Mouse (Mus musculus) forebrain, embryonic 14.5 days (tissue): ENCODE data around the gene BC048562. TPM values are rescaled to one million over a fixed set of nuclear protein-coding genes. Genes with fewer than 3 reads are reported as not detected.

Experiments used
- ATAC-seq: fragments of 200-750 bp; cut with Nextera tagmentation; 2 replicates; pipeline ENCODE4 v1.8.0; 2017; ENCODE audit warnings: mild to moderate bottlenecking, moderate library complexity
- DNase-seq: peaks from one replicate; pipeline ENCODE4 v3.0.0-alpha.2; 2015; ENCODE audit warnings: low spot score
- H3K27ac ChIP-seq: fragments of 300-500 bp; sonication (generic); 2 replicates; pipeline ENCODE4 v1.5.1; 2014; ENCODE audit warnings: low read depth, mild to moderate bottlenecking, control low read depth, low read length, moderate library complexity
- H3K27me3 ChIP-seq: fragments of 300-500 bp; sonication (generic); replicated peaks from 2 replicates; pipeline ENCODE4 v1.6.1; 2014; ENCODE audit warnings: low read length, control low read depth, mixed read lengths; ENCODE audit not compliant: control insufficient read depth, insufficient read depth
- H3K36me3 ChIP-seq: fragments of 300-500 bp; sonication (generic); 2 replicates; pipeline ENCODE4 v1.6.1; 2014; ENCODE audit warnings: low read length, control low read depth; ENCODE audit not compliant: control insufficient read depth, insufficient read depth
- H3K4me1 ChIP-seq: fragments of 300-500 bp; sonication (generic); 2 replicates; pipeline ENCODE4 v1.6.1; 2014; ENCODE audit warnings: antibody characterized with exemption, low read length, control low read depth; ENCODE audit not compliant: control insufficient read depth, insufficient read depth
- H3K4me2 ChIP-seq: fragments of 300-500 bp; sonication (generic); 2 replicates; pipeline ENCODE4 v1.6.1; 2014; ENCODE audit warnings: mild to moderate bottlenecking, control low read depth, low read length
- H3K4me3 ChIP-seq: fragments of 300-500 bp; sonication (generic); 2 replicates; pipeline ENCODE4 v1.5.1; 2014; ENCODE audit warnings: low read depth, low read length, control low read depth
- H3K9ac ChIP-seq: fragments of 300-500 bp; sonication (generic); 2 replicates; pipeline ENCODE4 v1.6.1; 2014; ENCODE audit warnings: mild to moderate bottlenecking, low read length, control low read depth, moderate library complexity
- H3K9me3 ChIP-seq: fragments of 300-500 bp; sonication (generic); replicated peaks from 2 replicates; pipeline ENCODE4 v1.6.1; 2016; ENCODE audit warnings: low read length, control low read depth, mixed read lengths; ENCODE audit not compliant: control insufficient read depth
- WGBS: fragments of 180-500 bp; shearing (Covaris S2); extraction: QIAGEN DNeasy Blood & Tissue Kit; methylation state at CpG from one replicate; pipeline ENCODE4 v1.1.7; 2014; 5-methylcytosine and 5-hydroxymethylcytosine counted together
- polyA plus RNA-seq: library from polyadenylated mRNA; unstranded; fragments of >200 nt; fragmentation: Nextera tagmentation; extraction: Ambion mirVana; gene quantifications from 2 replicates; pipeline ENCODE4 v1.2.1, GENCODE M21; 2014

Gene BC048562
- polyA plus RNA-seq, 1 experiment from 2014 or later: not detected

- 73% methylated on average over 4 of the region's 4 CpGs for WGBS
- Histone ChIP-seq H3K4me1 (peaks cover 29% of the 10 kb centered on the region), H3K27ac (no peak overlapping the region)
These were observed 17.2 kb downstream of the BC048562 start for GRCm38 (mm10) chr9:108453458-108453857.

GRCm38 (mm10) chr9:108454429-108454828 is 18.1 kb downstream of the BC048562 start:
- Histone ChIP-seq H3K4me1 (peaks cover 26% of the 10 kb centered on the region), H3K4me2 (no peak overlapping the region), H3K27me3 (no peaks in the 10 kb centered on the region), H3K9me3 (no peaks in the 10 kb centered on the region), H3K4me3 (no peak overlapping the region), H3K36me3 (no peaks in the 10 kb centered on the region), H3K27ac (no peak overlapping the region), H3K9ac (no peak overlapping the region)
- 88% methylated on average over 6 of the region's 6 CpGs for WGBS
- ATAC-seq: no peak
- no peak for DNase-seq

More at GRCm38 (mm10) chr9:108453458-108453857, 17.2 kb downstream of the BC048562 start:
- Histone ChIP-seq H3K9ac (peak overlapping the region; percentile 70), H3K27me3 (no peaks in the 10 kb centered on the region), H3K36me3 (peaks cover 8% of the 10 kb centered on the region), H3K4me3 (no peak overlapping the region), H3K9me3 (no peaks in the 10 kb centered on the region), H3K4me2 (peak overlapping the region; percentile 61)
- DNase-seq (no peak), ATAC-seq (no peak)

- H3K4me1 ChIP-seq: peaks cover 11% of the 10 kb centered on the region
- no peak overlapping the region for H3K4me3 ChIP-seq
- no peak overlapping the region for H3K27ac ChIP-seq
- H3K9me3 ChIP-seq: no peaks in the 10 kb centered on the region
- no peak overlapping the region for H3K4me2 ChIP-seq
- no peak overlapping the region for H3K9ac ChIP-seq
- no peaks in the 10 kb centered on the region for H3K27me3 ChIP-seq
- no peaks in the 10 kb centered on the region for H3K36me3 ChIP-seq
- ATAC-seq (no peak), DNase-seq (no peak)
- WGBS: 81% methylated on average over 12 of the region's 12 CpGs
These were observed 19.7 kb downstream of the BC048562 start for GRCm38 (mm10) chr9:108455747-108456571.

GRCm38 (mm10) chr9:108456953-108457352 is 20.7 kb downstream of the BC048562 start:
- Histone ChIP-seq H3K27me3 (no peaks in the 10 kb centered on the region), H3K9ac (no peak overlapping the region), H3K9me3 (no peaks in the 10 kb centered on the region), H3K4me3 (no peak overlapping the region), H3K4me1 (peaks cover 11% of the 10 kb centered on the region), H3K4me2 (no peak overlapping the region), H3K27ac (no peak overlapping the region), H3K36me3 (no peaks in the 10 kb centered on the region)
- DNase-seq: no peak
- ATAC-seq: no peak
- 89% methylated on average over 10 of the region's 10 CpGs for WGBS

GRCm38 (mm10) chr9:108459939-108460318 is 23.6 kb downstream of the BC048562 start:
- peak overlapping the region; percentile 86 for H3K4me2 ChIP-seq
- WGBS: 90% methylated on average over 1 of the region's 1 CpGs
- H3K36me3 ChIP-seq: peaks cover 21% of the 10 kb centered on the region
- H3K27ac ChIP-seq: 0 out of 2 replicates have a peak overlapping the region, but pooled peaks have one; percentile 58
- ATAC-seq (peak; percentile 18; the same call in 1 of the 2 replicates), DNase-seq (no peak)
- H3K27me3 ChIP-seq: no peaks in the 10 kb centered on the region
- H3K9me3 ChIP-seq: no peaks in the 10 kb centered on the region
- H3K4me3 ChIP-seq: peak overlapping the region; percentile 86
- H3K9ac ChIP-seq: no peak overlapping the region
- H3K4me1 ChIP-seq: peaks cover 11% of the 10 kb centered on the region

- Histone ChIP-seq H3K27me3 (no peaks in the 10 kb centered on the region), H3K4me1 (peaks cover 11% of the 10 kb centered on the region), H3K9me3 (no peaks in the 10 kb centered on the region), H3K4me3 (peak within 1 kb of the TSS; percentile 86), H3K36me3 (peaks cover 27% of the 10 kb centered on the region), H3K4me2 (peak within 1 kb of the TSS; percentile 86), H3K27ac (peak within 1 kb of the TSS; percentile 58; the same call in 1 of the 2 replicates), H3K9ac (peak within 1 kb of the TSS; percentile 77)
- WGBS: 1% methylated on average over 51 of the region's 52 CpGs
- peak; percentile 89 for ATAC-seq
- peak; percentile 90 for DNase-seq
These were observed 24.3 kb downstream of the BC048562 start, which contains the start of gene Ccdc71 for GRCm38 (mm10) chr9:108460319-108461178. Gene Ccdc71, plus strand, starts transcription at chr9:108460527.

- Histone ChIP-seq H3K4me2 (peak within 1 kb of the TSS; percentile 86), H3K9ac (peak within 1 kb of the TSS; percentile 77), H3K9me3 (no peaks in the 10 kb centered on the region), H3K27ac (peak within 1 kb of the TSS; percentile 58; the same call in 1 of the 2 replicates), H3K4me3 (peak within 1 kb of the TSS; percentile 86), H3K27me3 (no peaks in the 10 kb centered on the region), H3K36me3 (peaks cover 34% of the 10 kb centered on the region), H3K4me1 (peaks cover 11% of the 10 kb centered on the region)
- 24% methylated on average over 11 of the region's 11 CpGs for WGBS
- DNase-seq: no peak
- ATAC-seq: peak; percentile 15; the same call in 1 of the 2 replicates
These were observed 24.9 kb downstream of the BC048562 start, which contains the start of gene Klhdc8b for GRCm38 (mm10) chr9:108461181-108461631. Gene Klhdc8b, minus strand, starts transcription at chr9:108461581.

GRCm38 (mm10) chr9:108461675-108462074 is 25.4 kb downstream of the BC048562 start:
- H3K4me3 ChIP-seq: peak overlapping the region; percentile 86
- H3K4me1 ChIP-seq: peaks cover 11% of the 10 kb centered on the region
- WGBS: 87% methylated on average over 5 of the region's 5 CpGs
- no peak for ATAC-seq
- H3K36me3 ChIP-seq: peaks cover 37% of the 10 kb centered on the region
- no peaks in the 10 kb centered on the region for H3K27me3 ChIP-seq
- H3K27ac ChIP-seq: no peak overlapping the region
- H3K9me3 ChIP-seq: no peaks in the 10 kb centered on the region
- H3K9ac ChIP-seq: peak overlapping the region; percentile 77; the same call in 1 of the 2 replicates
- no peak for DNase-seq
- peak overlapping the region; percentile 86 for H3K4me2 ChIP-seq
